Mouse (Mus musculus) heart, embryonic 14.5 days (tissue): Measurements from ENCODE around the gene Flvcr2. TPM values are rescaled to one million over a fixed set of nuclear protein-coding genes. Genes with fewer than 3 reads are reported as not detected.

ENCODE experiments used
- ATAC-seq: fragments of 200-750 bp; cut with Nextera tagmentation; 2 replicates; pipeline ENCODE4 v1.8.0; 2017; ENCODE audit warnings: low read depth, moderate TSS enrichment; ENCODE audit not compliant: insufficient number of reproducible peaks, insufficient read depth, low FRiP score
- H3K27ac ChIP-seq, 2 experiments: fragments of 200-500 bp in 1 of 2; fragments of 300-500 bp in 1 of 2; sonication (generic) in 1 of 2; replicated peaks in 1 of 2; 2 replicates each; pipeline ENCODE4 v1.5.1; 2012 to 2014; ENCODE audit warnings: low read depth in 2 of 2, low read length in 2 of 2, control low read depth in 1 of 2, mild to moderate bottlenecking in 1 of 2, mixed read lengths in 1 of 2; ENCODE audit not compliant: control insufficient read depth in 1 of 2, insufficient read depth in 1 of 2
- H3K27me3 ChIP-seq: fragments of 300-500 bp; sonication (generic); 2 replicates; pipeline ENCODE4 v1.6.1; 2014; ENCODE audit warnings: mild to moderate bottlenecking, low read length, control low read depth; ENCODE audit not compliant: control insufficient read depth, insufficient read depth
- H3K36me3 ChIP-seq: fragments of 300-500 bp; sonication (generic); 2 replicates; pipeline ENCODE4 v1.6.1; 2014; ENCODE audit warnings: mild to moderate bottlenecking, control low read depth, low read length, mixed read lengths; ENCODE audit not compliant: control insufficient read depth, insufficient read depth
- H3K4me1 ChIP-seq, 2 experiments: fragments of 200-500 bp in 1 of 2; fragments of 300-500 bp in 1 of 2; sonication (generic) in 1 of 2; 2 replicates each; pipeline ENCODE4 v1.6.1; 2012 to 2014; ENCODE audit warnings: low read length in 2 of 2, control low read depth in 1 of 2, mixed read lengths in 1 of 2; ENCODE audit not compliant: control insufficient read depth in 2 of 2, insufficient read depth in 2 of 2
- H3K4me2 ChIP-seq: fragments of 300-500 bp; sonication (generic); 2 replicates; pipeline ENCODE4 v1.6.1; 2014; ENCODE audit warnings: mild to moderate bottlenecking, low read length
- H3K4me3 ChIP-seq, 2 experiments: fragments of 200-500 bp in 1 of 2; fragments of 300-500 bp in 1 of 2; sonication (generic) in 1 of 2; 2 replicates each; pipeline ENCODE4 v1.5.1; 2012 to 2014; ENCODE audit warnings: low read length in 2 of 2, mild to moderate bottlenecking in 2 of 2, control low read depth in 1 of 2, low read depth in 1 of 2, moderate library complexity in 1 of 2; ENCODE audit not compliant: control insufficient read depth in 1 of 2, insufficient read depth in 1 of 2
- H3K9ac ChIP-seq: fragments of 300-500 bp; sonication (generic); 2 replicates; pipeline ENCODE4 v1.6.1; 2014; ENCODE audit warnings: mild to moderate bottlenecking, low read length
- H3K9me3 ChIP-seq: fragments of 300-500 bp; sonication (generic); 2 replicates; pipeline ENCODE4 v1.6.1; 2016; ENCODE audit warnings: low read length, control low read depth; ENCODE audit not compliant: control insufficient read depth
- WGBS: fragments of 180-500 bp; shearing (Covaris S2); extraction: QIAGEN DNeasy Blood & Tissue Kit; methylation state at CpG from one replicate; pipeline ENCODE4 v1.1.7; 2014; 5-methylcytosine and 5-hydroxymethylcytosine counted together
- polyA plus RNA-seq: library from polyadenylated mRNA; unstranded; fragments of >200 nt; fragmentation: Nextera tagmentation; extraction: Ambion mirVana; gene quantifications from 2 replicates; pipeline ENCODE4 v1.2.1, GENCODE M21; 2014

The Flvcr2 gene
- polyA plus RNA-seq, 1 experiment from 2014 or later = 7.8 TPM

DNA sequence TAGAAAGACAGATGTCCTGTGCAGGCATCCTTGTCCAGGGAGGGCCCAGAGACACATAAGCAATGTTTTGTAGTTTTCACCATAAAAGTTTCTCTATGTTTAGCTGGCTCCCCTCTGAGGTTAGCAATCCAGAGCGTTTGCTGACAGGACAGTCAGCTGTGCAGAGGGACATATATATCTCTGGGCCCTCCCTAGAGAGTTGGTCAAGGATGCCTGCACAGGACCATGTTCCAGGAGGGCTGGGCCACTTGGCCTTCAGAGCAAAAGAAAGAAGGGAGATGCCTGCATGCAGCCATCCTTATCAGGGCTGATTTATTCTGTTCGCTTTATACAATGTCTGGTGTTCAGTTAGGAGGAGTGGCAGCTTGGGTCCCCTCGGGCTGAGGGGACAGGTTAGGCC lies 10.1 kb downstream of the Flvcr2 start:
- H3K9ac ChIP-seq = no peak overlapping the region
- no peak for ATAC-seq
- H3K4me1 ChIP-seq = peaks cover 1 to 5% of the 10 kb centered on the region in 2 experiments; a peak in 2 of 4 replicates
- no peak overlapping the region for H3K4me2 ChIP-seq
- no peak overlapping the region for H3K27ac ChIP-seq
- H3K4me3 ChIP-seq = no peak overlapping the region
- no peaks in the 10 kb centered on the region for H3K36me3 ChIP-seq
- 57% methylated on average over 3 of the region's 3 CpGs for WGBS
- H3K9me3 ChIP-seq = no peaks in the 10 kb centered on the region
- no peaks in the 10 kb centered on the region for H3K27me3 ChIP-seq

GRCm38 (mm10) chr12:85757074-85757473 lies 10.7 kb downstream of the Flvcr2 start:
- no peak for ATAC-seq

DNA sequence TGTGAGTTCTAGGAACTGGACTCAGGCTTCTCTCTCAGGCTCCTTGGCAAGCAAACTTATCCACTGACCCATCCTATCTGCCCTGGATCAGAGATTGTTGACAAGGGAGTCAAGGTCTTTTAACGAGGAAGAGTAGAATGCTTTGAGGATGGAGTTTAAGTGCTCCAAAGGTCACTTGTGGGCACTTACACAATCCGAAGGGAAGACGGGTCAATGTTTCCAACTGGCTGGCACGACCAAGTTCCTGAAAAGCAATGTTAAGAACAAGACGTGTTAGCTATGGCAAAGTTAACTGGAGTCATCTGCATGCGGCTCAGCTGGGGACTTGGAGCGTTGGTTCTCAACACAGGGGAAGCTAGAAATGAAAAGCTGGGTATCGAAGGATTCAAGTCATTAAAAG lies 12.4 kb downstream of the Flvcr2 start:
- ATAC-seq = no peak
- no peaks in the 10 kb centered on the region for H3K27me3 ChIP-seq
- no peak overlapping the region for H3K27ac ChIP-seq
- no peak overlapping the region for H3K4me3 ChIP-seq
- WGBS = 72% methylated on average over 8 of the region's 8 CpGs
- H3K4me2 ChIP-seq = no peak overlapping the region
- no peaks in the 10 kb centered on the region for H3K36me3 ChIP-seq
- no peak overlapping the region for H3K9ac ChIP-seq
- H3K4me1 ChIP-seq = peaks cover 4 to 11% of the 10 kb centered on the region in 2 experiments; a peak in 3 of 4 replicates
- no peaks in the 10 kb centered on the region for H3K9me3 ChIP-seq

More at GRCm38 (mm10) chr12:85757074-85757473, 10.7 kb downstream of the Flvcr2 start:
- 49% methylated on average over 3 of the region's 3 CpGs for WGBS
- Histone ChIP-seq H3K4me3 (no peak overlapping the region), H3K36me3 (no peaks in the 10 kb centered on the region), H3K27me3 (no peaks in the 10 kb centered on the region), H3K27ac (no peak overlapping the region), H3K9me3 (no peaks in the 10 kb centered on the region), H3K4me2 (no peak overlapping the region), H3K9ac (no peak overlapping the region), H3K4me1 (peaks cover 4 to 10% of the 10 kb centered on the region in 2 experiments; a peak in 3 of 4 replicates)

- Histone ChIP-seq H3K4me1 (peaks cover 19 to 34% of the 10 kb centered on the region in 2 experiments), H3K4me2 (no peak overlapping the region), H3K9ac (no peak overlapping the region), H3K36me3 (no peaks in the 10 kb centered on the region), H3K27ac (0 out of 4 replicates have a peak overlapping the region, but pooled peaks of 1 of the 2 experiments have one; percentile 8), H3K9me3 (no peaks in the 10 kb centered on the region), H3K27me3 (no peaks in the 10 kb centered on the region), H3K4me3 (no peak overlapping the region)
- WGBS = 64% methylated on average over 4 of the region's 4 CpGs
- ATAC-seq = no peak
Measured at GRCm38 (mm10) chr12:85761471-85761870, 15.1 kb downstream of the Flvcr2 start.

GRCm38 (mm10) chr12:85764686-85765085 lies 18.3 kb downstream of the Flvcr2 start:
- Histone ChIP-seq H3K9me3 (no peaks in the 10 kb centered on the region), H3K4me2 (no peak overlapping the region), H3K36me3 (no peaks in the 10 kb centered on the region), H3K4me1 (peaks cover 19 to 34% of the 10 kb centered on the region in 2 experiments), H3K4me3 (no peak overlapping the region), H3K9ac (no peak overlapping the region), H3K27ac (no peak overlapping the region; a peak in 1 of 4 replicates), H3K27me3 (peaks cover 3% of the 10 kb centered on the region; the same call in 1 of the 2 replicates)
- ATAC-seq = no peak
- 6% methylated on average over 1 of the region's 1 CpGs for WGBS

GRCm38 (mm10) chr12:85766287-85766686 lies 19.9 kb downstream of the Flvcr2 start:
- WGBS = 60% methylated on average over 3 of the region's 3 CpGs
- Histone ChIP-seq H3K9me3 (no peaks in the 10 kb centered on the region), H3K36me3 (no peaks in the 10 kb centered on the region), H3K27ac (peak overlapping the region in 1 of 2 experiments; percentile 12; a peak in 1 of 4 replicates), H3K4me1 (peaks cover 19 to 33% of the 10 kb centered on the region in 2 experiments), H3K4me2 (no peak overlapping the region), H3K4me3 (no peak overlapping the region), H3K9ac (no peak overlapping the region), H3K27me3 (peaks cover 3% of the 10 kb centered on the region; the same call in 1 of the 2 replicates)
- no peak for ATAC-seq

GRCm38 (mm10) chr12:85767750-85768149 lies 21.4 kb downstream of the Flvcr2 start:
- peaks cover 3% of the 10 kb centered on the region; the same call in 1 of the 2 replicates for H3K27me3 ChIP-seq
- H3K4me1 ChIP-seq = peaks cover 16 to 26% of the 10 kb centered on the region in 2 experiments
- 59% methylated on average over 4 of the region's 4 CpGs for WGBS
- H3K9ac ChIP-seq = no peak overlapping the region
- no peak overlapping the region for H3K4me2 ChIP-seq
- no peak for ATAC-seq
- no peak overlapping the region for H3K27ac ChIP-seq
- no peaks in the 10 kb centered on the region for H3K9me3 ChIP-seq
- no peaks in the 10 kb centered on the region for H3K36me3 ChIP-seq
- H3K4me3 ChIP-seq = no peak overlapping the region

DNA sequence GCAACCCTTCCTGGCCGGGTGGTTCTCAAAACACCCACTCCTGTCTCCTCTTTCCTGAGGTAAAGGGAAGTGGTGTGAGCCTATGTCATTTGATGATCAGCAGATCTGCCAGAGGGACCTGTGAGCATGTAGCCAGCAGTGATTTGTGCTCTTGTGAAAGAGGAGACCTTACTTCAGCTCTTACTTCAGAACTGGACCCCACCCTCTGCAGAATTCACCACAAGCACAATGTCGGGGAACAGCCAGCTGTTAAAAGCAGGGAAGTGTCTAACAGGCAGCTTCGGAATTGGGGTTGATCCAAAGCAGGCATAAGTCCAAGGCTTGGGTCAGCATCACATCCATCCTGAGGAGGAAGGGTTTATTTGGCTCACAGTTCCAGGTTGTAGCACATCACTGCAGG lies 25.0 kb downstream of the Flvcr2 start:
- Histone ChIP-seq H3K4me1 (peaks cover under 1 to 2% of the 10 kb centered on the region in 2 experiments), H3K36me3 (no peaks in the 10 kb centered on the region), H3K9ac (no peak overlapping the region), H3K27me3 (peaks cover 3% of the 10 kb centered on the region; the same call in 1 of the 2 replicates), H3K9me3 (no peaks in the 10 kb centered on the region; the same call in 1 of the 2 replicates), H3K27ac (no peak overlapping the region), H3K4me3 (no peak overlapping the region), H3K4me2 (no peak overlapping the region)
- no peak for ATAC-seq
- 56% methylated on average over 3 of the region's 3 CpGs for WGBS
